Mouse (Mus musculus): ENCODE measurements around the gene Tpo.

The Tpo gene

DNA sequence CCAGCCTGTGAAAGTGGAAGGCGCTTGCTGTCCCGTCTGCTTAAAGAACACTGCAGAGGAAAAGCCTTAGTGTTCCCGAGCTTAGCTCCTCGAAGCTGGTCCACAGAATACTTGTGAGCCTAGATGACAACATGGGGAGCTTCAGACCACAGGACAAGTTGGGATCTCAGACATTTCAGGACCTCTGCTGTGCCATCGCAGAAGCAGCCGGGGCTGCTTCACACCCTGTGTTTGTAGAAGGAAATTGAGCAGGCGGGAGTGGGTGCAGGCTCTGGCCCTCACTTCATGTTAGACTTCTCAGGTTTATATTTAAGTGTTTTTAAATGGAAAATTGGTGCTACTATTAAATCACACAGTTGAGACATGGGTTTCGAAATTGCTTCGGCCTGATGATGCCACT lies 116.9 kb downstream of the Tpo start:
- DNase-seq, result no peak

DNA sequence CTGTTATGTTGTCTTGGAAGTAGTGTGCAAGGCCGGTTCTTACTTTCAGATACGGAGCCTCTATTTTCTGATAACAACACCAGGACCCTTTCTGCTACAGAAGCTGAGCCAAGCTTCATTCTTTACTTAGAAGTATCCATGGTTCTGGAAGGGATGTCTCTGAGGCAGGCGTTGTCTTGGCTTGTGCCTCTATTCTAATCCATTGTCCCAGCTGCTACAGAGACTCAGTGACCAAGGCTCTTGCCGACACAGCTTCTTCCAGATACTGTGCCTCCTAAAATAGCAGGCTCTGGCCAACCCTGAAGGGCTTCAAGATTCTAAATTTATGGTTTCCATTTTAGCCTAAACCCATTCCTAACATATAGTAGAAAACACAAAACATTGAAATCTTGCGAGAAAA lies 123.7 kb downstream of the Tpo start:
- no peak for DNase-seq

DNA sequence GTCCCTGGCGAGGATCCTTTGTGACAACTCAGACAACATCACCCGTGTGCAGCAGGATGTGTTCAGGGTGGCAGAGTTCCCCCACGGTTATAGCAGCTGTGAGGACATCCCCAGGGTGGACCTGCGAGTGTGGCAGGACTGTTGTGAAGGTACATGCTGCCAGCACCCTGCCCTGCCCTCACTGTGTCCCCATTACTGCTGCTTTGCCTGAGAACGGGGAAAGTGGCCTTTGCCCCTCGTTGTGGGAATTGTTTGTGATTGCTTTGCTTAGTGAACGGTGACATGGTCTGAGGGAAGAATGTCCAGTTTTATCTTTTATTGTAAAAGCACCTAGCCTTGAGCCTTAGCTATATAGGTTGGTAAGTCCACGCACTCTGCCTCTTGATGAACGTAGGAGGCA lies 125.8 kb downstream of the Tpo start:
- DNase-seq, result no peak

Measured in cerebellum, postnatal 36 days (tissue).